Mouse (Mus musculus): ENCODE results near the gene Smpd3. TPM values are rescaled to one million over a fixed set of nuclear protein-coding genes. Genes with fewer than 3 reads are reported as not detected.
A peak's percentile ranks its signal among the peaks of the same experiment; 100 is the strongest.

The Smpd3 gene
- total and polyA plus RNA-seq, 2 experiments from 2014 or later, result 81.5 to 111 TPM

GRCm38 (mm10) chr8:106226589-106226988, 111.2 kb downstream of the Smpd3 start:
- Histone ChIP-seq H3K9me3 (ENCODE audit: low read length) (no peaks in the 10 kb centered on the region), H3K27me3 (ENCODE audit: insufficient read depth, low read length) (no peaks in the 10 kb centered on the region), H3K4me2 (ENCODE audit: low read depth, low read length, poor library complexity, severe bottlenecking) (no peak overlapping the region), H3K4me3 (ENCODE audit: low read depth, low read length) (no peak overlapping the region), H3K4me1 (ENCODE audit: insufficient read depth, low read length) (no peaks in the 10 kb centered on the region), H3K9ac (replicated peaks; ENCODE audit: low read length, poor library complexity, severe bottlenecking) (no peak overlapping the region), H3K27ac (ENCODE audit: low read depth, low read length) (no peak overlapping the region), H3K36me3 (ENCODE audit: insufficient read depth, low read length) (peaks cover 44% of the 10 kb centered on the region)
- ATAC-seq (ENCODE audit: low FRiP score) (no peak), DNase-seq (ENCODE audit: low spot score) (peak; percentile 66)
- 39% methylated on average over 9 of the region's 9 CpGs for WGBS
- peak; percentile 88 for TF ChIP-seq CTCF (IDR thresholded peaks at IDR 0.05)

GRCm38 (mm10) chr8:106219620-106220019, 118.2 kb downstream of the Smpd3 start:
- H3K27me3 ChIP-seq (ENCODE audit: insufficient read depth, low read length), result no peaks in the 10 kb centered on the region
- H3K4me2 ChIP-seq (ENCODE audit: low read depth, low read length, poor library complexity, severe bottlenecking), result no peak overlapping the region
- no peaks in the 10 kb centered on the region for H3K4me1 ChIP-seq (ENCODE audit: insufficient read depth, low read length)
- H3K36me3 ChIP-seq (ENCODE audit: insufficient read depth, low read length), result peaks cover 53% of the 10 kb centered on the region
- no peak overlapping the region for H3K9ac ChIP-seq (replicated peaks; ENCODE audit: low read length, poor library complexity, severe bottlenecking)
- TF ChIP-seq CTCF (IDR thresholded peaks at IDR 0.05), result peak; percentile 60
- H3K27ac ChIP-seq (ENCODE audit: low read depth, low read length), result no peak overlapping the region
- no peaks in the 10 kb centered on the region for H3K9me3 ChIP-seq (ENCODE audit: low read length)
- no peak for ATAC-seq (ENCODE audit: low FRiP score)
- no peak overlapping the region for H3K4me3 ChIP-seq (ENCODE audit: low read depth, low read length)
- WGBS, result 93% methylated on average over 3 of the region's 3 CpGs
- peak; percentile 10 for DNase-seq (ENCODE audit: low spot score)

GRCm38 (mm10) chr8:106213959-106214358, 123.8 kb downstream of the Smpd3 start:
- TF ChIP-seq CTCF (IDR thresholded peaks at IDR 0.05), result no peak
- H3K27me3 ChIP-seq (ENCODE audit: insufficient read depth, low read length), result no peaks in the 10 kb centered on the region
- no peak overlapping the region for H3K9ac ChIP-seq (replicated peaks; ENCODE audit: low read length, poor library complexity, severe bottlenecking)
- no peak overlapping the region for H3K27ac ChIP-seq (ENCODE audit: low read depth, low read length)
- H3K9me3 ChIP-seq (ENCODE audit: low read length), result no peaks in the 10 kb centered on the region
- no peak overlapping the region for H3K4me2 ChIP-seq (ENCODE audit: low read depth, low read length, poor library complexity, severe bottlenecking)
- no peak for DNase-seq (ENCODE audit: low spot score)
- peaks cover 7% of the 10 kb centered on the region for H3K4me1 ChIP-seq (ENCODE audit: insufficient read depth, low read length)
- no peak overlapping the region for H3K4me3 ChIP-seq (ENCODE audit: low read depth, low read length)
- WGBS, result 90% methylated on average over 3 of the region's 3 CpGs
- ATAC-seq (ENCODE audit: low FRiP score), result no peak
- H3K36me3 ChIP-seq (ENCODE audit: insufficient read depth, low read length), result peaks cover 26% of the 10 kb centered on the region

- TF ChIP-seq CTCF (IDR thresholded peaks at IDR 0.05), result no peak
- H3K36me3 ChIP-seq (ENCODE audit: insufficient read depth, low read length), result peaks cover 12% of the 10 kb centered on the region
- no peak for ATAC-seq (ENCODE audit: low FRiP score)
Measured at GRCm38 (mm10) chr8:106211421-106211820, 126.4 kb downstream of the Smpd3 start.

GRCm38 (mm10) chr8:106210821-106211345, 126.9 kb downstream of the Smpd3 start, which contains the start of the genes Slc7a6os and Prmt7:
TSS of gene Slc7a6os (minus strand) at chr8:106210935.
TSS of gene Prmt7 (plus strand) at chr8:106210936.
- no peak for TF ChIP-seq CTCF (IDR thresholded peaks at IDR 0.05)
- WGBS, result under 1% methylated on average over 52 of the region's 52 CpGs
- peak within 1 kb of the TSS; percentile 96 for H3K27ac ChIP-seq (ENCODE audit: low read depth, low read length)
- peaks cover 7% of the 10 kb centered on the region for H3K4me1 ChIP-seq (ENCODE audit: insufficient read depth, low read length)
- H3K27me3 ChIP-seq (ENCODE audit: insufficient read depth, low read length), result no peaks in the 10 kb centered on the region
- DNase-seq (ENCODE audit: low spot score) (peak; percentile 97), ATAC-seq (ENCODE audit: low FRiP score) (peak; percentile 98)
- peak within 1 kb of the TSS; percentile 76 for H3K4me2 ChIP-seq (ENCODE audit: low read depth, low read length, poor library complexity, severe bottlenecking)
- H3K4me3 ChIP-seq (ENCODE audit: low read depth, low read length), result peak within 1 kb of the TSS; percentile 80
- H3K36me3 ChIP-seq (ENCODE audit: insufficient read depth, low read length), result peaks cover 12% of the 10 kb centered on the region
- H3K9me3 ChIP-seq (ENCODE audit: low read length), result no peaks in the 10 kb centered on the region
- peak within 1 kb of the TSS; percentile 90 for H3K9ac ChIP-seq (replicated peaks; ENCODE audit: low read length, poor library complexity, severe bottlenecking)

More at GRCm38 (mm10) chr8:106211421-106211820, 126.4 kb downstream of the Smpd3 start:
- 3% methylated on average over 13 of the region's 13 CpGs for WGBS
- Histone ChIP-seq H3K27ac (ENCODE audit: low read depth, low read length) (peak overlapping the region; percentile 96), H3K9me3 (ENCODE audit: low read length) (no peaks in the 10 kb centered on the region), H3K9ac (replicated peaks; ENCODE audit: low read length, poor library complexity, severe bottlenecking) (peak overlapping the region; percentile 90), H3K4me2 (ENCODE audit: low read depth, low read length, poor library complexity, severe bottlenecking) (peak overlapping the region; percentile 76), H3K4me1 (ENCODE audit: insufficient read depth, low read length) (peaks cover 7% of the 10 kb centered on the region), H3K4me3 (ENCODE audit: low read depth, low read length) (peak overlapping the region; percentile 80), H3K27me3 (ENCODE audit: insufficient read depth, low read length) (no peaks in the 10 kb centered on the region)
- DNase-seq (ENCODE audit: low spot score), result no peak

GRCm38 (mm10) chr8:106210035-106210731, 127.6 kb downstream of the Smpd3 start:
- DNase-seq (ENCODE audit: low spot score), result peak; percentile 65
- Histone ChIP-seq H3K9ac (replicated peaks; ENCODE audit: low read length, poor library complexity, severe bottlenecking) (peak overlapping the region; percentile 90), H3K4me2 (ENCODE audit: low read depth, low read length, poor library complexity, severe bottlenecking) (peak overlapping the region; percentile 76), H3K9me3 (ENCODE audit: low read length) (no peaks in the 10 kb centered on the region), H3K27ac (ENCODE audit: low read depth, low read length) (peak overlapping the region; percentile 96), H3K36me3 (ENCODE audit: insufficient read depth, low read length) (peaks cover 9% of the 10 kb centered on the region; the same call in 1 of the 2 replicates), H3K4me1 (ENCODE audit: insufficient read depth, low read length) (peaks cover 7% of the 10 kb centered on the region), H3K4me3 (ENCODE audit: low read depth, low read length) (peak overlapping the region; percentile 80), H3K27me3 (ENCODE audit: insufficient read depth, low read length) (no peaks in the 10 kb centered on the region)
- under 1% methylated on average over 34 of the region's 35 CpGs for WGBS
- TF ChIP-seq CTCF (IDR thresholded peaks at IDR 0.05), result no peak; the same call in 1 of the 2 replicates
- ATAC-seq (ENCODE audit: low FRiP score), result peak; percentile 86

Other genes with a start within 250 kb of the Smpd3 start
- gene Esrp2, start 201.0 kb downstream of the Smpd3 start, total RNA-seq (2014; rRNA removed), result 0.77 TPM in 1 of 2 replicates, not detected in the other
- 0.31 TPM in 1 of 2 replicates, not detected in the other for gene Esrp2, start 201.0 kb downstream of the Smpd3 start, polyA plus RNA-seq (2015; fragmentation: Nextera tagmentation; extraction: Ambion mirVana)
- 21.3 and 22.5 TPM in 2 replicates for gene Pla2g15, start 187.6 kb downstream of the Smpd3 start, total RNA-seq (2014; rRNA removed)
- gene Pla2g15, start 187.6 kb downstream of the Smpd3 start, polyA plus RNA-seq (2015; fragmentation: Nextera tagmentation; extraction: Ambion mirVana), result 16.7 and 18.7 TPM in 2 replicates
- gene Slc7a6, start 169.1 kb downstream of the Smpd3 start, total RNA-seq (2014; rRNA removed), result 37.1 and 44.3 TPM in 2 replicates
- 40.2 and 41.7 TPM in 2 replicates for gene Slc7a6, start 169.1 kb downstream of the Smpd3 start, polyA plus RNA-seq (2015; fragmentation: Nextera tagmentation; extraction: Ambion mirVana)
- 40.5 and 53.3 TPM in 2 replicates for gene Slc7a6os, start 127.1 kb downstream of the Smpd3 start, total RNA-seq (2014; rRNA removed)
- gene Slc7a6os, start 127.1 kb downstream of the Smpd3 start, polyA plus RNA-seq (2015; fragmentation: Nextera tagmentation; extraction: Ambion mirVana), result 33.8 and 35.2 TPM in 2 replicates
- gene Prmt7, start 127.1 kb downstream of the Smpd3 start, total RNA-seq (2014; rRNA removed), result 60.0 and 71.6 TPM in 2 replicates
- gene Prmt7, start 127.1 kb downstream of the Smpd3 start, polyA plus RNA-seq (2015; fragmentation: Nextera tagmentation; extraction: Ambion mirVana), result 51.9 and 58.3 TPM in 2 replicates
- 28.6 and 30.4 TPM in 2 replicates for gene Zfp90, start 77.3 kb upstream of the Smpd3 start, total RNA-seq (2014; rRNA removed)
- 34.8 and 36.5 TPM in 2 replicates for gene Zfp90, start 77.3 kb upstream of the Smpd3 start, polyA plus RNA-seq (2015; fragmentation: Nextera tagmentation; extraction: Ambion mirVana)
- gene 6030452D12Rik, start 162.5 kb upstream of the Smpd3 start, total RNA-seq (2014; rRNA removed), result not detected in 2 replicates
- not detected in 2 replicates for gene 6030452D12Rik, start 162.5 kb upstream of the Smpd3 start, polyA plus RNA-seq (2015; fragmentation: Nextera tagmentation; extraction: Ambion mirVana)
- gene Cdh3, start 172.9 kb upstream of the Smpd3 start, total RNA-seq (2014; rRNA removed), result 1.3 and 4.3 TPM in 2 replicates
- 0.67 and 1.1 TPM in 2 replicates for gene Cdh3, start 172.9 kb upstream of the Smpd3 start, polyA plus RNA-seq (2015; fragmentation: Nextera tagmentation; extraction: Ambion mirVana)
- 26.8 and 46.4 TPM in 2 replicates for gene Gm10073, start 235.5 kb upstream of the Smpd3 start, total RNA-seq (2014; rRNA removed)
- 4.9 and 6.0 TPM in 2 replicates for gene Gm10073, start 235.5 kb upstream of the Smpd3 start, polyA plus RNA-seq (2015; fragmentation: Nextera tagmentation; extraction: Ambion mirVana)